Mouse (Mus musculus): ENCODE data around the gene H2afy2. TPM values are rescaled to one million over a fixed set of nuclear protein-coding genes. Genes with fewer than 3 reads are reported as not detected.

Gene H2afy2
- polyA plus RNA-seq (2015; fragmentation: Nextera tagmentation; extraction: Ambion mirVana), result 4.4 and 4.9 TPM in 2 replicates

DNA sequence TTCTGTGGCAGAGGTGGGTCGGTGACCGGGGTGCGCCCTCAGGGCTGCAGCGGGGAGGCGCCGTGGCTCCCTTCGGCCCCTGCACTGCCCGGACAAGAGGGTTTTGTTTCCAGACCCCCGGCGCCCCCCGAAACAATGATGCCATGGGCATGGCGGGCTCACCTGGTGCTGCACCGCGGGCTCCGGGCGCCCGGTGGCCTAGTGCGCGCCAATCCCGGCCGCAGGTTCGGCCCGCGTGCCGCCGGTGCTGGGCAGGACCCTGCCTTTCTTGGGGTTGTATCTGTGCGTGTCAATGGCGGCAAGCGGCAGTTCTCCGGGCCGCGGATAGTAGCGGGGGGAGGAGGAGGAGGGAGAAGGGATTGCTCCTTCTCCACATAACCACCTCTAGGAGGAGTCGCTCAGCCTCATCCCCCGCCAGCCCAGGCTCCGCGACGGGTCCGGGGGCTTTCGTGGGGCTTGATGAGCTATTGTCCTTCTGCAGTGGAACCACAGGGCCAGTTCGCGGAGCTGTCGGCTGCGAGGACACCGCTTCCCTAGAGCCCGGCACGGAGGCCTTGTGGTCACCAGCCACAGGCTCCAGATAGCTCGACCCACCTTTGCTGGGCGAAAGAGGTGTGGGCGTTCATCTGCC is at the start of gene H2afy2:
Gene H2afy2 (minus strand): TSS at position 527 of the 631 bp plus-strand sequence.
- H3K27ac ChIP-seq (ENCODE audit: low read length), result no peak within 1 kb of the TSS
- peaks cover 3% of the 10 kb centered on the region for H3K4me1 ChIP-seq (ENCODE audit: control insufficient read depth, low read depth, low read length)
- under 1% methylated on average over 50 of the region's 50 CpGs for WGBS (ENCODE audit: insufficient replicate concordance)
- H3K36me3 ChIP-seq (ENCODE audit: control insufficient read depth, insufficient read depth), result no peaks in the 10 kb centered on the region
- peak within 1 kb of the TSS; percentile 51; the same call in 1 of the 2 replicates for H3K9ac ChIP-seq (ENCODE audit: low read depth, low read length)
- peaks cover 34% of the 10 kb centered on the region for H3K27me3 ChIP-seq (ENCODE audit: control insufficient read depth, insufficient read depth, low read depth, low read length)
- peak within 1 kb of the TSS; percentile 61 for H3K4me2 ChIP-seq (ENCODE audit: low read depth, low read length)
- 0 out of 2 replicates have a peak, but pooled peaks have one; percentile 22 for ATAC-seq (ENCODE audit: low read depth)
- peak within 1 kb of the TSS; percentile 64 for H3K4me3 ChIP-seq (ENCODE audit: low read depth, low read length)
- H3K9me3 ChIP-seq (replicated peaks; ENCODE audit: control insufficient read depth, low read length), result no peaks in the 10 kb centered on the region

DNA sequence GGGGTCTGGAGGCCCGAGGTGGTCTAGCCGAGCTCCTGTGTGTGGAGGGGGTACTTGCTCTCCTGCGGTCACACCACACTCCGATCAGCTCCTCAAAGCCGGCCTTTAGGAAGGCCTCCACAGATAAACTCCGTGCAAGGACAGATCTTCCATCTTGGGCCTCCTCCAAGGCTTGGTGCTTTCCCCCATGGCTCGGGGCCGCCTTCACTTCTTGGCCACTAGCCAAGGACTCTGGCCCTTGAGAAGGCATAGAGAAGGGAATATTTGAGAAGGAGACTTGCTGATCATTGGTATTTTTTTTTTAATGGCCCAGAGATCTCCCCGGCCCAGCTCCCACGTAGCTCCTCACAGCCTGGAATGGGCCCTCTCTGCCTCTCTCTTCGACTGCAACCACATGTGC is 48.8 kb upstream of the H2afy2 start:
- Histone ChIP-seq H3K4me2 (ENCODE audit: low read depth, low read length) (no peak overlapping the region), H3K4me3 (ENCODE audit: low read depth, low read length) (no peak overlapping the region), H3K27ac (ENCODE audit: low read length) (no peak overlapping the region), H3K9me3 (replicated peaks; ENCODE audit: control insufficient read depth, low read length) (no peaks in the 10 kb centered on the region), H3K9ac (ENCODE audit: low read depth, low read length) (no peak overlapping the region), H3K4me1 (ENCODE audit: control insufficient read depth, low read depth, low read length) (no peaks in the 10 kb centered on the region), H3K36me3 (ENCODE audit: control insufficient read depth, insufficient read depth) (no peaks in the 10 kb centered on the region), H3K27me3 (ENCODE audit: control insufficient read depth, insufficient read depth, low read depth, low read length) (no peaks in the 10 kb centered on the region)
- 65% methylated on average over 11 of the region's 11 CpGs for WGBS (ENCODE audit: insufficient replicate concordance)
- no peak for ATAC-seq (ENCODE audit: low read depth)

DNA sequence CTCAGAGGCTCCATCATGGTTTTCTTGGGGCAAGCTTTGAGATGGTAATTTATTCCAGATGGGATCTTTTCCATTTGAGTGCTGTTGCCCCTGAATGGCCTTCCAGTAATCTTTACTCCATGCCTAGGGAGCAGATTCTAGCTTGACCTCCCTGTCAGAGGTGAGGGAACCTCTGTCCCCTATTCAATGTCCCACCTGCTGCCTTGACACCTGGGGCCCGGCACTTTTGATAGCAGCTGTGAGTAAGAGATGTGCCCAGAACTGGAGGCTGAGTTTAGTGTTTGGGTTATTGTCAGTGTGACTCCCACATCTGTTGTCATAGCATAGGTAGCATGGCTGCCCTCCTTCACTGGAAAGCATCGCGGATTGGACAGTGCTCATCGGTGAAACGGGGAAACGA is 47.8 kb upstream of the H2afy2 start:
- WGBS (ENCODE audit: insufficient replicate concordance), result 77% methylated on average over 6 of the region's 6 CpGs
- Histone ChIP-seq H3K9me3 (replicated peaks; ENCODE audit: control insufficient read depth, low read length) (no peaks in the 10 kb centered on the region), H3K4me2 (ENCODE audit: low read depth, low read length) (no peak overlapping the region), H3K36me3 (ENCODE audit: control insufficient read depth, insufficient read depth) (no peaks in the 10 kb centered on the region), H3K27me3 (ENCODE audit: control insufficient read depth, insufficient read depth, low read depth, low read length) (no peaks in the 10 kb centered on the region), H3K9ac (ENCODE audit: low read depth, low read length) (no peak overlapping the region), H3K4me3 (ENCODE audit: low read depth, low read length) (no peak overlapping the region), H3K27ac (ENCODE audit: low read length) (no peak overlapping the region), H3K4me1 (ENCODE audit: control insufficient read depth, low read depth, low read length) (no peaks in the 10 kb centered on the region)
- no peak for ATAC-seq (ENCODE audit: low read depth)

DNA sequence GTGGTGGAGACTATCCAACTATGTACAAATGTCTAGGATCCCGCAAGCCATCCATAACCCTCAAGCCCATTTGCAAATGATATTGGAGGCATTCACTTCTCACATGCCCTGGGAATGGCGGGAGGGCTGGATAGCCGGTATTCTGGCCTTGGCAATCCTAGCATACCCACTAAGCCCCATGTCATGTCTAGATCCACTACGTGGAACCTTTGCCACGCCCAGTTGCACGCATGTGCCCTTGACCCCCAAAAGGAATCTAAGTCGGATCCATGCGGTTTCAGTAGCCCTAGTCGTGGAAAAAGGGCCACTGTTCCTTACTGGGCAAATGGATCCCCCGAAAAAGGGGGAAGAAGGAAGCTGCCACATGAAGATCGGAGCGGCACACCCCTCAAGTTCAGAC is 47.3 kb upstream of the H2afy2 start:
- no peaks in the 10 kb centered on the region for H3K9me3 ChIP-seq (replicated peaks; ENCODE audit: control insufficient read depth, low read length)
- H3K36me3 ChIP-seq (ENCODE audit: control insufficient read depth, insufficient read depth), result no peaks in the 10 kb centered on the region
- 59% methylated on average over 12 of the region's 12 CpGs for WGBS (ENCODE audit: insufficient replicate concordance)
- H3K4me1 ChIP-seq (ENCODE audit: control insufficient read depth, low read depth, low read length), result no peaks in the 10 kb centered on the region
- H3K4me3 ChIP-seq (ENCODE audit: low read depth, low read length), result no peak overlapping the region
- no peak overlapping the region for H3K9ac ChIP-seq (ENCODE audit: low read depth, low read length)
- H3K27me3 ChIP-seq (ENCODE audit: control insufficient read depth, insufficient read depth, low read depth, low read length), result no peaks in the 10 kb centered on the region
- H3K27ac ChIP-seq (ENCODE audit: low read length), result no peak overlapping the region
- no peak for ATAC-seq (ENCODE audit: low read depth)
- H3K4me2 ChIP-seq (ENCODE audit: low read depth, low read length), result no peak overlapping the region

DNA sequence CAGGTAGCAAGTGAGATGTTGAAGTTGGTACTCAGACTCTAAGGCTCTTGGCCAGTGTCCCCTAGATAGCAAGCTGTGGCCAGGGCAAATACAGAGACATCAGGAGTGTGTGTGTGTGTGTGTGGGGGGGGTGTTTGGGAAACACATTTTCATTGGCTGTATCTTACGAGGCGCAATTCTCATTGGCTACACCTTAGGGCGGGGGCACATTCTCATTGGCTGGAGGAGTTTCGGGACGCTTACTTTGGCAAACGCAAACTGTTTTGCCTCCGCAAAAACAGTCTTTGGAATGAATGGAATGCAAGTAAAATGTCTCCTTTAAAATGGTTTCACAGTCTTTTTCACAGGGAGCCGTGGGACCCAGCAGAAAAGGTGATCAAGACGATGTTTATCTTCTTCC is 46.9 kb upstream of the H2afy2 start:
- ATAC-seq (ENCODE audit: low read depth), result no peak
- H3K4me1 ChIP-seq (ENCODE audit: control insufficient read depth, low read depth, low read length), result no peaks in the 10 kb centered on the region
- H3K9ac ChIP-seq (ENCODE audit: low read depth, low read length), result no peak overlapping the region
- H3K4me3 ChIP-seq (ENCODE audit: low read depth, low read length), result no peak overlapping the region
- WGBS (ENCODE audit: insufficient replicate concordance), result 47% methylated on average over 9 of the region's 9 CpGs
- no peaks in the 10 kb centered on the region for H3K36me3 ChIP-seq (ENCODE audit: control insufficient read depth, insufficient read depth)
- H3K4me2 ChIP-seq (ENCODE audit: low read depth, low read length), result no peak overlapping the region
- H3K27me3 ChIP-seq (ENCODE audit: control insufficient read depth, insufficient read depth, low read depth, low read length), result no peaks in the 10 kb centered on the region
- no peaks in the 10 kb centered on the region for H3K9me3 ChIP-seq (replicated peaks; ENCODE audit: control insufficient read depth, low read length)
- H3K27ac ChIP-seq (ENCODE audit: low read length), result no peak overlapping the region

DNA sequence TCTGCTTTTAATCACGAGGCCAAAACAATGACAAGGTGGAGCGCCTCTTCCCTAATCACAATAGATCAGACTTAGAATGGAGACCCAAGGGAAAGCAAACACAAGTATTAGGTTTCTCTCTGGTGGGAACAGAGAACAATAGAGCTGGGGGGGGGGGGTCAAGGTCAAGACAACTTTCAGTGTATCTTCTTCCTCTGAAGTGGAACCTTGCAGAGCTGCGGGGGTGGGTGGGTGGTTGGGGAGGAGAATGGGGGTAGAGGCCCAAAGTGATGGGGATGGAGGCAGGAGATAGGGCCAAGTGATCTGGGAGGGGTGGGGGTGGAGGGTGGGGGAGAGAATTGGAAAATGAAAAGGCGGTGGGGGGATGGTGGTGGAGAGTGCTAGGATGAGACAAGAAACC is 45.1 kb upstream of the H2afy2 start:
- no peak overlapping the region for H3K4me3 ChIP-seq (ENCODE audit: low read depth, low read length)
- WGBS (ENCODE audit: insufficient replicate concordance), result 45% methylated on average over 4 of the region's 4 CpGs
- no peak for ATAC-seq (ENCODE audit: low read depth)

DNA sequence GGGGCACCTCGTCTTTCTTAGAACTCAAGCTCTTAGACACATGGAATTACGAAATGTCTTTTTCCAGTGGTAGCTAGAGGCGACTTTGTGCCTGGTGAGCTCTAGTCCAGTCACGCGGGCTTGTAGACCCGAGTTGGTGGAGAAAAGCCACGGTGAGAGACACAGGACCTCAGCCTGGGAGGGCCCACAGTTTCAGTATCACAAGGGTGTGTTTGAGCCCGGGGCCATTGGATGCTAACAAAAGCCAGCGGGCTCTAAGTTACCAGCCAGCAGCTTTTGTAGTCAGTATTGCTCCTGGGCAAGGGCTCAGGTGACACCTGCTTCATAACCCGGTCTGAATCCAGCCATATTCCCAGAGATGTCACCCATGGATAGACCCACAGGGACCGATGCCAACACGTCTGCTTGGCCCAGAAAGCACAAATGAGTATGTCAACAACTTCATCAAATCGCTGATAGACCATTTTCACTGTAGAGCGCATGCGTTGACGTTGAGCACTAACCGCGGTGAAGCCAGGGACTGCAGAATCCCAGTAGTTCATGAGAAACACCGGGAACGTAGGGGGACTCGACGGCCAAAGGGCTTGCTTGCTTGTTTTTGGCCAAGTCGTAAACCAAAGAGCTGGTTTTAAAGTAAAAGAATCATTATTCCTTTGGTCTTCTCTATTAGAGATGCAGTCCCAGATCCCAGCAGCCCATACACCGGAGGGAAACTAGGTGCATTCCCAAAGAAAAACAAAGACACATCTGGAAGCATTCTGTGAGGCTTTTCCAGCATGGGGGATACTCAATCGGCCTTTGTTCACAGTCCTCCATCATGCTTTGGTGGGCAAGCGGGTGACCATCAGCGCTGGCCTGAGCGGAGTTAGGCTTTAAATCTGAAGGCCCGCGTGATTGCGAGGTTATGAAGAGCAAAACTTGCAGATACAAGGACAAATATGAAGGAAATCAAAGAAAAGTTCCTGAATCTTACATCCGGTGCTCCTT is 44.3 kb upstream of the H2afy2 start:
- no peak for ATAC-seq (ENCODE audit: low read depth)
- 75% methylated on average over 32 of the region's 32 CpGs for WGBS (ENCODE audit: insufficient replicate concordance)

More for the DNA sequence above, 45.1 kb upstream of the H2afy2 start:
- Histone ChIP-seq H3K27me3 (ENCODE audit: control insufficient read depth, insufficient read depth, low read depth, low read length) (no peaks in the 10 kb centered on the region), H3K4me2 (ENCODE audit: low read depth, low read length) (no peak overlapping the region), H3K4me1 (ENCODE audit: control insufficient read depth, low read depth, low read length) (no peaks in the 10 kb centered on the region), H3K9ac (ENCODE audit: low read depth, low read length) (no peak overlapping the region), H3K27ac (ENCODE audit: low read length) (no peak overlapping the region), H3K36me3 (ENCODE audit: control insufficient read depth, insufficient read depth) (no peaks in the 10 kb centered on the region), H3K9me3 (replicated peaks; ENCODE audit: control insufficient read depth, low read length) (no peaks in the 10 kb centered on the region)

DNA sequence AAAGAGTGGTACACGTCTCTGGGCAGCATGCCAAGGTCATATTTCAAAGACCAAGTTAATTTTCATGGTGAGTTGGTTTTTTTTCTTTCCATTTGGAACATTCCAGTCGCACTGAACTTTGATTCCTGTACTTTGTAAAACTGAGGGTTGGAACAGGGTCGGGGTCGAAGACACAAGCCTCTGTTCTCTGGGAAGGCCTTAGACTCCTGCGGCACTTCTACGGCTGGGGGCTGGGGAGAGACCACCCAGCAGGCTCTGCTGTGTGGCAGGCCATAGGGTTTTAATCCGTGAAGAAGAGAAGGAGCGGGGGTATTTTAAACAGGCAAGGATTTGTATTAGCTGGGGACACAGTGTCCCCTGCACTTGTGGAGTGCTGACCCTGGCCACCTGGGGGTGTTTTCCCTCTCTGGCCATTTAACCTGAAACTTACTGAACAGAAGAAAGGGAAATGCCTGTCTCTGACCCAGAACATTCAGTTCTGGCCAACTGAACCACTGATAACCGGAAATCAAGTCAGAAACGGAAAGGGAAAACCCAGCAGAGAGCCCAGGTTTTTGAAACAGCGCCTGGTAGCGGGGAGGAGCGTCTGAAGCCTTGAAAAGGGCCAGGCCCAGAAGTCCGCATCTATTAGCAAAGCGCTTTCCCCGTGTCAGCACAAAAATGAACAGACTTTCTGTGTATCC is 42.9 kb upstream of the H2afy2 start:
- Histone ChIP-seq H3K9me3 (replicated peaks; ENCODE audit: control insufficient read depth, low read length) (no peaks in the 10 kb centered on the region), H3K36me3 (ENCODE audit: control insufficient read depth, insufficient read depth) (no peaks in the 10 kb centered on the region), H3K4me3 (ENCODE audit: low read depth, low read length) (no peak overlapping the region), H3K27ac (ENCODE audit: low read length) (no peak overlapping the region), H3K27me3 (ENCODE audit: control insufficient read depth, insufficient read depth, low read depth, low read length) (no peaks in the 10 kb centered on the region), H3K4me2 (ENCODE audit: low read depth, low read length) (no peak overlapping the region), H3K9ac (ENCODE audit: low read depth, low read length) (no peak overlapping the region), H3K4me1 (ENCODE audit: control insufficient read depth, low read depth, low read length) (no peaks in the 10 kb centered on the region)
- no peak for ATAC-seq (ENCODE audit: low read depth)
- WGBS (ENCODE audit: insufficient replicate concordance), result 54% methylated on average over 16 of the region's 16 CpGs

More for the DNA sequence above, 44.3 kb upstream of the H2afy2 start:
- no peaks in the 10 kb centered on the region for H3K4me1 ChIP-seq (ENCODE audit: control insufficient read depth, low read depth, low read length)
- H3K36me3 ChIP-seq (ENCODE audit: control insufficient read depth, insufficient read depth), result no peaks in the 10 kb centered on the region
- no peak overlapping the region for H3K9ac ChIP-seq (ENCODE audit: low read depth, low read length)
- H3K9me3 ChIP-seq (replicated peaks; ENCODE audit: control insufficient read depth, low read length), result no peaks in the 10 kb centered on the region
- H3K4me2 ChIP-seq (ENCODE audit: low read depth, low read length), result no peak overlapping the region
- H3K27me3 ChIP-seq (ENCODE audit: control insufficient read depth, insufficient read depth, low read depth, low read length), result no peaks in the 10 kb centered on the region
- H3K4me3 ChIP-seq (ENCODE audit: low read depth, low read length), result no peak overlapping the region
- H3K27ac ChIP-seq (ENCODE audit: low read length), result no peak overlapping the region
